ENCODE assay signal across 9 mouse cellular contexts in the genomic region with DNA sequence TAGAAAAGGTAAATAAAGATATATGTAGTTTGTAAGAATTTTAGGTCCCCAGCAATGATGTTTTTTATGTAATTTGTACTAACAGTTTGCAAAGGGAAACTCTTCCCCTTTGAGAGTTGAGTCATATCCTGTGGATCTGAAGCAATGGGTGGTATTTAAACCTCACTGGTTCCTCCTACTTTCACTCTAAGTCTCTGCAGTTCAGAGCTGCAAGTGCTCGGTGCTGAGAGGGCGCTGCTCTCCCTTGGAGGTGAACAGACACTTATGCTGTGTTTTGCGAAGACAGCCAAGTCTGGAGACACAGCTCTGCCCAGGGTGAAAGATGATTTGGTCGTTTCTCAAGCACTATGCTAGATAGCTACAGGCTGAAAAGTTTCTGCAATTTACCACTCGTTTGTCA.
A peak's percentile ranks its signal among the peaks of the same experiment; 100 is the strongest.
DNase-seq lines count a peak whose midpoint lies in the region; ATAC-seq and TF ChIP-seq lines count a peak whose summit lies in the region.
"Had no signal": no experiment of that assay in that cellular context is flagged by ENCODE, and none has a peak within 500 bp of the region (broad histone marks: within the 10 kb centered on the region; RNA-seq: fewer than 3 reads in every experiment).

No protein-coding gene starts in this region.

- no peaks in the 10 kb centered on the region for H3K27me3 ChIP-seq in thymus, adult 2 months (ENCODE audit: control insufficient read depth, insufficient read depth, low read length)
- no peaks in the 10 kb centered on the region for H3K27me3 ChIP-seq in megakaryocyte, embryonic 14.5 days (replicated peaks)
- H3K27me3 ChIP-seq in hindbrain, postnatal 0 days (ENCODE audit: insufficient read depth, low read length): no peaks in the 10 kb centered on the region
- H3K27me3 ChIP-seq: embryonic facial prominence, embryonic 13.5 days had no signal

- H3K9ac ChIP-seq in hindbrain, postnatal 0 days (replicated peaks; ENCODE audit: low read length): no peak overlapping the region
- H3K9ac ChIP-seq: embryonic facial prominence, embryonic 13.5 days had no signal

- no peaks in the 10 kb centered on the region for H3K9me3 ChIP-seq in megakaryocyte, embryonic 14.5 days
- H3K9me3 ChIP-seq in hindbrain, postnatal 0 days (ENCODE audit: low read length): no peaks in the 10 kb centered on the region
- H3K9me3 ChIP-seq: embryonic facial prominence, embryonic 13.5 days had no signal

- no peak overlapping the region for H3K4me2 ChIP-seq in hindbrain, postnatal 0 days (ENCODE audit: low read depth, low read length)
- H3K4me2 ChIP-seq: embryonic facial prominence, embryonic 13.5 days had no signal

- no peak for ATAC-seq in hindbrain, postnatal 0 days

- H3K27ac ChIP-seq in thymus, adult 2 months (ENCODE audit: control insufficient read depth, insufficient read depth, low read length): no peak overlapping the region
- no peak overlapping the region for H3K27ac ChIP-seq in left cerebral cortex, adult 2 months
- no peak overlapping the region for H3K27ac ChIP-seq in hindbrain, postnatal 0 days
- H3K27ac ChIP-seq: embryonic facial prominence, embryonic 13.5 days had no signal

- intact Hi-C loops in left cerebral cortex, adult 2 months (cut with DNase I): no loop called here

- H3K36me3 ChIP-seq in thymus, adult 2 months (ENCODE audit: control insufficient read depth, insufficient read depth, low read length): no peaks in the 10 kb centered on the region
- peaks cover under 1% of the 10 kb centered on the region for H3K36me3 ChIP-seq in megakaryocyte, embryonic 14.5 days (replicated peaks; ENCODE audit: low read length)
- no peaks in the 10 kb centered on the region for H3K36me3 ChIP-seq in hindbrain, postnatal 0 days (ENCODE audit: insufficient read depth, low read length)
- H3K36me3 ChIP-seq: embryonic facial prominence, embryonic 13.5 days had no signal

- no peaks in the 10 kb centered on the region for H3K4me1 ChIP-seq in thymus, adult 2 months (replicated peaks; ENCODE audit: control insufficient read depth, insufficient read depth, low read length)
- H3K4me1 ChIP-seq in megakaryocyte, embryonic 14.5 days: peaks cover 30% of the 10 kb centered on the region
- no peaks in the 10 kb centered on the region for H3K4me1 ChIP-seq in hindbrain, postnatal 0 days (ENCODE audit: insufficient read depth, low read length)
- H3K4me1 ChIP-seq: embryonic facial prominence, embryonic 13.5 days had no signal

- 5% methylated on average over 5 of the region's 5 CpGs for WGBS in thymus, adult 2 months
- WGBS in hindbrain, postnatal 0 days: 43% methylated on average over 5 of the region's 5 CpGs

- TF ChIP-seq POLR2A in thymus, adult 2 months (IDR thresholded peaks at IDR 0.05; ENCODE audit: control insufficient read depth, extremely low read depth, insufficient read depth, low read length, poor library complexity): no peak

- TF ChIP-seq CTCF in thymus, adult 2 months (IDR thresholded peaks at IDR 0.05; ENCODE audit: borderline replicate concordance, control insufficient read depth, extremely low read depth, insufficient read depth, low read length, poor library complexity): no peak
- TF ChIP-seq CTCF in left cerebral cortex, adult 2 months (IDR thresholded peaks at IDR 0.05): peak; percentile 9
- no peak for TF ChIP-seq CTCF in hindbrain, postnatal 0 days (IDR thresholded peaks at IDR 0.05; ENCODE audit: low read depth)

- DNase-seq in adrenal gland, adult 8-10 months: peak; percentile 2
- DNase-seq in adrenal gland, postnatal 4 days (ENCODE audit: low spot score in 2 of 2): no peak
- DNase-seq in thymus, postnatal 14 days: peak; percentile 6
- no peak for DNase-seq in thymus, adult 2 months
- peak in 1 of 2 experiments; percentile 35 for DNase-seq in left cerebral cortex, adult 2 months (ENCODE audit: extremely low spot score in 1 of 2, low spot score in 2 of 2)
- DNase-seq in hindbrain, postnatal 0 days (ENCODE audit: low spot score): no peak
- DNase-seq in embryo, embryonic 10 days (ENCODE audit: low spot score): no peak

- H3K4me3 ChIP-seq in thymus, adult 2 months (ENCODE audit: control insufficient read depth, insufficient read depth, low read length): no peak overlapping the region
- H3K4me3 ChIP-seq in left cerebral cortex, adult 2 months: no peak overlapping the region
- peak overlapping the region; percentile 89 for H3K4me3 ChIP-seq in megakaryocyte, embryonic 14.5 days (replicated peaks)
- no peak overlapping the region for H3K4me3 ChIP-seq in hindbrain, postnatal 0 days (ENCODE audit: low read length)
- H3K4me3 ChIP-seq: embryonic facial prominence, embryonic 13.5 days had no signal

Comparison
In these comparisons a context has a peak if more than half of its experiments do, and no peak if none do; other contexts are left out.
1. DNase-seq: peak in adrenal gland, adult 8-10 months (single experiment) and thymus, postnatal 14 days (single experiment); none in adrenal gland, postnatal 4 days (0 of 2), thymus, adult 2 months (single experiment), hindbrain, postnatal 0 days (single experiment) and embryo, embryonic 10 days (single experiment).